Mouse (Mus musculus) kidney, embryonic 14.5 days (tissue): ENCODE data around the gene Rhebl1. TPM values are rescaled to one million over a fixed set of nuclear protein-coding genes. Genes with fewer than 3 reads are reported as not detected.

Source experiments
- ATAC-seq: fragments of 200-750 bp; cut with Nextera tagmentation; 2 replicates; pipeline ENCODE4 v1.8.0; 2017; ENCODE audit warnings: moderate number of reproducible peaks, mild to moderate bottlenecking, moderate TSS enrichment, moderate library complexity; ENCODE audit not compliant: low FRiP score, low TSS enrichment
- H3K27ac ChIP-seq: fragments of 300-500 bp; sonication (generic); 2 replicates; pipeline ENCODE4 v1.5.1; 2014; ENCODE audit warnings: low read depth, mild to moderate bottlenecking, low read length, moderate library complexity, mixed read lengths
- H3K27me3 ChIP-seq: fragments of 300-500 bp; sonication (generic); 2 replicates; pipeline ENCODE4 v1.6.1; 2014; ENCODE audit warnings: mild to moderate bottlenecking, low read length; ENCODE audit not compliant: control insufficient read depth, insufficient read depth
- H3K36me3 ChIP-seq: fragments of 300-500 bp; sonication (generic); 2 replicates; pipeline ENCODE4 v1.6.1; 2014; ENCODE audit warnings: low read length, mixed read lengths; ENCODE audit not compliant: control insufficient read depth, insufficient read depth
- H3K4me1 ChIP-seq: fragments of 300-500 bp; sonication (generic); 2 replicates; pipeline ENCODE4 v1.6.1; 2014; ENCODE audit warnings: low read length, mixed read lengths; ENCODE audit not compliant: control insufficient read depth, insufficient read depth
- H3K4me2 ChIP-seq: fragments of 300-500 bp; sonication (generic); replicated peaks from 2 replicates; pipeline ENCODE4 v1.6.1; 2014; ENCODE audit warnings: low read depth, mild to moderate bottlenecking, low read length
- H3K4me3 ChIP-seq: fragments of 300-500 bp; sonication (generic); 2 replicates; pipeline ENCODE4 v1.5.1; 2014; ENCODE audit warnings: mild to moderate bottlenecking, low read length
- H3K9ac ChIP-seq: fragments of 300-500 bp; sonication (generic); 2 replicates; pipeline ENCODE4 v1.6.1; 2014; ENCODE audit warnings: low read depth, mild to moderate bottlenecking, low read length, moderate library complexity
- H3K9me3 ChIP-seq: fragments of 300-500 bp; sonication (generic); 2 replicates; pipeline ENCODE4 v1.6.1; 2016; ENCODE audit warnings: low read length; ENCODE audit not compliant: control insufficient read depth
- WGBS: fragments of 180-500 bp; shearing (Covaris S2); extraction: QIAGEN DNeasy Blood & Tissue Kit; methylation state at CpG from one replicate; pipeline ENCODE4 v1.1.7; 2014; 5-methylcytosine and 5-hydroxymethylcytosine counted together
- polyA plus RNA-seq: library from polyadenylated mRNA; unstranded; fragments of >200 nt; fragmentation: Nextera tagmentation; extraction: Ambion mirVana; gene quantifications from 2 replicates; pipeline ENCODE4 v1.2.1, GENCODE M21; 2014

The Rhebl1 gene
- polyA plus RNA-seq, 1 experiment from 2014 or later = 14.4 TPM

- H3K4me1 ChIP-seq = no peaks in the 10 kb centered on the region
- H3K4me3 ChIP-seq = no peak overlapping the region
- no peak overlapping the region for H3K9ac ChIP-seq
- 92% methylated on average over 21 of the region's 21 CpGs for WGBS
- H3K36me3 ChIP-seq = peaks cover 92% of the 10 kb centered on the region
- H3K9me3 ChIP-seq = no peaks in the 10 kb centered on the region
- no peak overlapping the region for H3K27ac ChIP-seq
- no peak for ATAC-seq
- H3K4me2 ChIP-seq = no peak overlapping the region
- H3K27me3 ChIP-seq = no peaks in the 10 kb centered on the region
These were observed 57.2 kb downstream of the Rhebl1 start for GRCm38 (mm10) chr15:98837006-98837742.

GRCm38 (mm10) chr15:98835291-98835690 lies 59.0 kb downstream of the Rhebl1 start:
- H3K36me3 ChIP-seq = peaks cover 73% of the 10 kb centered on the region
- no peaks in the 10 kb centered on the region for H3K27me3 ChIP-seq
- no peak overlapping the region for H3K9ac ChIP-seq
- ATAC-seq = no peak
- no peaks in the 10 kb centered on the region for H3K9me3 ChIP-seq
- no peak overlapping the region for H3K4me3 ChIP-seq
- WGBS = 91% methylated on average over 14 of the region's 14 CpGs
- H3K4me2 ChIP-seq = no peak overlapping the region
- H3K27ac ChIP-seq = no peak overlapping the region
- no peaks in the 10 kb centered on the region for H3K4me1 ChIP-seq

GRCm38 (mm10) chr15:98834059-98834458 lies 60.3 kb downstream of the Rhebl1 start:
- Histone ChIP-seq H3K9ac (no peak overlapping the region), H3K36me3 (peaks cover 61% of the 10 kb centered on the region), H3K4me1 (peaks cover 10% of the 10 kb centered on the region), H3K9me3 (no peaks in the 10 kb centered on the region), H3K4me3 (no peak overlapping the region), H3K27me3 (no peaks in the 10 kb centered on the region), H3K27ac (no peak overlapping the region), H3K4me2 (no peak overlapping the region)
- no peak for ATAC-seq
- 81% methylated on average over 13 of the region's 13 CpGs for WGBS

GRCm38 (mm10) chr15:98833281-98833680 lies 61.1 kb downstream of the Rhebl1 start:
- no peak overlapping the region for H3K4me2 ChIP-seq
- H3K36me3 ChIP-seq = peaks cover 53% of the 10 kb centered on the region
- H3K4me1 ChIP-seq = peaks cover 10% of the 10 kb centered on the region
- H3K9me3 ChIP-seq = no peaks in the 10 kb centered on the region
- H3K4me3 ChIP-seq = no peak overlapping the region
- no peak overlapping the region for H3K9ac ChIP-seq
- no peaks in the 10 kb centered on the region for H3K27me3 ChIP-seq
- WGBS = 90% methylated on average over 11 of the region's 11 CpGs
- no peak for ATAC-seq
- no peak overlapping the region for H3K27ac ChIP-seq

- no peak for ATAC-seq
- WGBS = 54% methylated on average over 12 of the region's 12 CpGs
- Histone ChIP-seq H3K9me3 (no peaks in the 10 kb centered on the region), H3K27me3 (no peaks in the 10 kb centered on the region), H3K9ac (peak overlapping the region; percentile 48; the same call in 1 of the 2 replicates), H3K4me1 (peaks cover 10% of the 10 kb centered on the region), H3K36me3 (peaks cover 49% of the 10 kb centered on the region), H3K4me2 (peak overlapping the region; percentile 44; the same call in 1 of the 2 replicates), H3K4me3 (no peak overlapping the region), H3K27ac (peak overlapping the region; percentile 92; the same call in 1 of the 2 replicates)
These were observed 61.9 kb downstream of the Rhebl1 start for GRCm38 (mm10) chr15:98832161-98833058.

GRCm38 (mm10) chr15:98831684-98832035 lies 62.7 kb downstream of the Rhebl1 start:
- Histone ChIP-seq H3K27me3 (no peaks in the 10 kb centered on the region), H3K9me3 (no peaks in the 10 kb centered on the region), H3K36me3 (peaks cover 41% of the 10 kb centered on the region), H3K9ac (peak overlapping the region; percentile 48; the same call in 1 of the 2 replicates), H3K4me3 (peak overlapping the region; percentile 82), H3K27ac (peak overlapping the region; percentile 92), H3K4me2 (peak overlapping the region; percentile 44), H3K4me1 (peaks cover 10% of the 10 kb centered on the region)
- peak; percentile 43 for ATAC-seq
- WGBS = 13% methylated on average over 9 of the region's 9 CpGs

- WGBS = under 1% methylated on average over 66 of the region's 66 CpGs
- peaks cover 35% of the 10 kb centered on the region for H3K36me3 ChIP-seq
- H3K27ac ChIP-seq = peak within 1 kb of the TSS; percentile 92
- peak within 1 kb of the TSS; percentile 44 for H3K4me2 ChIP-seq
- H3K27me3 ChIP-seq = no peaks in the 10 kb centered on the region
- peak within 1 kb of the TSS; percentile 82 for H3K4me3 ChIP-seq
- ATAC-seq = peak; percentile 96
- H3K9me3 ChIP-seq = no peaks in the 10 kb centered on the region
- peaks cover 10% of the 10 kb centered on the region for H3K4me1 ChIP-seq
- H3K9ac ChIP-seq = peak within 1 kb of the TSS; percentile 88
These were observed 63.3 kb downstream of the Rhebl1 start, which contains the start of gene Prkag1 for GRCm38 (mm10) chr15:98830736-98831683. TSS of gene Prkag1 (minus strand) at chr15:98831521.
